Mouse (Mus musculus) lung, adult 2 months (tissue): ENCODE measurements around the gene Nrg4.

Experiments
- CTCF ChIP-seq: fragments of 200-500 bp; IDR thresholded peaks from 2 replicates; pipeline ENCODE4 v1.5.1; 2011; ENCODE audit warnings: mild to moderate bottlenecking, low read length, control low read depth; ENCODE audit not compliant: insufficient read depth
- POLR2A ChIP-seq: fragments of 200-500 bp; IDR thresholded peaks from 2 replicates; pipeline ENCODE4 v1.6.1; 2011; ENCODE audit warnings: low read depth, mild to moderate bottlenecking, control low read depth, low read length, borderline replicate concordance; ENCODE audit errors: extremely low read depth

DNA sequence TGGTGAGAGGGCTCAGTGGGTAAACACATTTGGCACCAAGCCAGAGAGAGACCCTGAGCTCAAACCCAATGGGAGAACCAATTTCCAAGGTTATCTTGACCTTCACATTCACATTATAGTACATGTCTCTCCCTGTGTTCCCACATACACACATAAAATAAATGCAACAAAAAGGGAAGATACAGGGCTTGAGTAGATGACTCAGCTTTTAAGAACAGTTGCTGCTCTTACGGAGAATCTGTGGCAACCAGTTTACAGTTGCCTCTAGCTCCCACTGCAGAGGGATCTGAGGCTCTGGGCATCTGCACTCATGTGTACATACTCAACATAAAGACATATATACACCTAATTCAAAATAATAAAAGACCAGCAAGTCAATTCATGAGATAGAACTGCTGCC lies 128.4 kb downstream of the Nrg4 start:
- TF ChIP-seq CTCF (no peak), POLR2A (no peak)
